In genomic region chr10:98572782-98573536, GRCm38 (mm10) we compare ENCODE assay signal across 12 mouse cellular contexts.
DNase-seq lines count a peak whose midpoint lies in the region; ATAC-seq and TF ChIP-seq lines count a peak whose summit lies in the region.
"Had no signal": no experiment of that assay in that cellular context is flagged by ENCODE, and none has a peak within 500 bp of the region (broad histone marks: within the 10 kb centered on the region; RNA-seq: fewer than 3 reads in every experiment).

No protein-coding gene starts in this region.

- ATAC-seq in heart, embryonic 15.5 days (replicated peaks; ENCODE audit: insufficient number of reproducible peaks, insufficient read depth, low FRiP score, low read depth), result no peak
- 0 out of 2 replicates have a peak, but pooled peaks have one; percentile 15 for ATAC-seq in common myeloid progenitor, adult 5-6 weeks (replicated peaks; ENCODE audit: low read depth, poor library complexity, severe bottlenecking)
- ATAC-seq in embryonic facial prominence, embryonic 15.5 days (ENCODE audit: insufficient number of reproducible peaks, low FRiP score, low TSS enrichment, low read depth), result no peak

- no peak overlapping the region for H3K9ac ChIP-seq in heart, embryonic 15.5 days
- no peak overlapping the region for H3K9ac ChIP-seq in embryonic facial prominence, embryonic 15.5 days
- H3K9ac ChIP-seq: liver, embryonic 14.5 days had no signal

- H3K4me3 ChIP-seq in heart, embryonic 15.5 days, result no peak overlapping the region
- H3K4me3 ChIP-seq in layer of hippocampus, adult 2 months, result no peak overlapping the region
- H3K4me3 ChIP-seq in embryonic facial prominence, embryonic 15.5 days (replicated peaks), result no peak overlapping the region

- no peaks in the 10 kb centered on the region for H3K36me3 ChIP-seq in heart, embryonic 15.5 days
- no peaks in the 10 kb centered on the region for H3K36me3 ChIP-seq in embryonic facial prominence, embryonic 15.5 days

- H3K4me2 ChIP-seq in heart, embryonic 15.5 days, result peak overlapping the region; percentile 55
- peak overlapping the region; percentile 24 for H3K4me2 ChIP-seq in embryonic facial prominence, embryonic 15.5 days (replicated peaks)

- DNase-seq in heart, adult 8-10 months (ENCODE audit: low spot score), result no peak
- DNase-seq in layer of hippocampus, adult 2 months (ENCODE audit: low spot score in 2 of 2), result no peak
- no peak for DNase-seq in layer of hippocampus, adult 9-11 months
- DNase-seq in retina, postnatal 1 day, result no peak
- DNase-seq in frontal cortex, postnatal 14 days (ENCODE audit: low spot score in 2 of 2), result no peak
- DNase-seq: cerebellum, adult 9-11 months; gastrocnemius, postnatal 14 days; layer of hippocampus, postnatal 36 days had no signal

- no peak for TF ChIP-seq CTCF in layer of hippocampus, adult 2 months (conservative IDR thresholded peaks at IDR 0.05)

- peaks cover 8% of the 10 kb centered on the region; the same call in 1 of the 2 replicates for H3K4me1 ChIP-seq in heart, embryonic 15.5 days (replicated peaks)
- H3K4me1 ChIP-seq in embryonic facial prominence, embryonic 15.5 days, result 0 out of 2 replicates have a peak, but pooled peaks cover 5% of the 10 kb centered on the region

- no peaks in the 10 kb centered on the region for H3K27me3 ChIP-seq in heart, embryonic 15.5 days
- no peaks in the 10 kb centered on the region for H3K27me3 ChIP-seq in embryonic facial prominence, embryonic 15.5 days

- no peak overlapping the region for H3K27ac ChIP-seq in heart, embryonic 15.5 days
- peak overlapping the region; percentile 46; the same call in 1 of the 2 replicates for H3K27ac ChIP-seq in layer of hippocampus, adult 2 months
- H3K27ac ChIP-seq in embryonic facial prominence, embryonic 15.5 days (replicated peaks), result no peak overlapping the region
- H3K27ac ChIP-seq: liver, embryonic 14.5 days had no signal

- WGBS in heart, embryonic 15.5 days, result 45% methylated on average over 14 of the region's 16 CpGs
- 18% methylated on average over 16 of the region's 16 CpGs for WGBS in embryonic facial prominence, embryonic 15.5 days

- no peaks in the 10 kb centered on the region for H3K9me3 ChIP-seq in heart, embryonic 15.5 days (replicated peaks)
- H3K9me3 ChIP-seq in embryonic facial prominence, embryonic 15.5 days (replicated peaks), result no peaks in the 10 kb centered on the region
